Mouse (Mus musculus): Measurements from ENCODE around the gene Unc93a.
"Not testable (repeated sequence)": the region's sequence is repeated elsewhere in the genome, so short reads cannot be mapped to it uniquely, and the experiment has no call there.

Gene Unc93a

DNA sequence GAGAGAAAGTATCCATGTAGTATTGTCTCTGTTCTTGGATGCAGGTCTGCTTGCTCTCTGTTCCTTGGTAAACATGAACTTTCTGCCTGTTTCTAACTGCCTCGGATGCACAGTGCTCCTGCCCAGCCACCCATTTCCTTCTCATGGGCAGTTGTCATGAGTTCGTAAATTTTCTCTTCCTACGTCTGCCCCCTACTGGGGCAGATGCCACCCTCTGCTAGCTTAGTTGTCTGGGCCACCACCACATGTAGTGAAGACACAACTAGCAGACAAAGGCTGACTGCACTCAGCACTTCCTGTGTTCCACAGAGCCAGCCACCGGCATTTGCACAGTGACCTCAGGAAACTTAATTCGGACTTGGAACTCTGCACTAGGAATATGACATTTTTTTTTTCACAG is 62.4 kb downstream of the Unc93a start:
- not testable (repeated sequence) for DNase-seq (ENCODE audit: low read depth)

DNA sequence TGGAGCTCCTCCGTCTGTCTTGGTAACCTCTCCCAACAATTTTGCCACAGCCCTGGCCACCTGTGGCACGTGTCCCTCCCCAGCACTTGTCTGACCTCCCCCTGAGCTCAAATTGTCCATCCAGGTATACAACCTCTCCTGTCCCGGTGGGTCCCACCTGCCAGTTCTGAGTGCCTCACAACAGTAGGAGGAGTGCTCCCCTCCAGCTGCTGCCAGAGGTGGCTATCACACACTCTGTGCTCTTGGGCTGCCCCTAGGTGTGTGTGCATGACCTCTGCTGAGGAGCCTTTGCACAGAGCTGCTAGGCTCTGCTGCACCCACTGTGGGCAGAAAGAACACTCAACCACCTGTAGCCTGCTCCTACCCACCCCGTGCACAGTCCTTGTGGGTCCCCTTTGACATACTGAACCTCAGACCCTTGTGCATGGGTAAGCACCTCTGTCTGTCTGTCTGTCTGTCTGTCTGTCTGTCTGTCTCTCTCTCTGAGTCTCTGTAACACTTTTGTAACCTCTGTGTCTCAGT is 63.7 kb downstream of the Unc93a start:
- DNase-seq (ENCODE audit: low read depth): not testable (repeated sequence)

DNA sequence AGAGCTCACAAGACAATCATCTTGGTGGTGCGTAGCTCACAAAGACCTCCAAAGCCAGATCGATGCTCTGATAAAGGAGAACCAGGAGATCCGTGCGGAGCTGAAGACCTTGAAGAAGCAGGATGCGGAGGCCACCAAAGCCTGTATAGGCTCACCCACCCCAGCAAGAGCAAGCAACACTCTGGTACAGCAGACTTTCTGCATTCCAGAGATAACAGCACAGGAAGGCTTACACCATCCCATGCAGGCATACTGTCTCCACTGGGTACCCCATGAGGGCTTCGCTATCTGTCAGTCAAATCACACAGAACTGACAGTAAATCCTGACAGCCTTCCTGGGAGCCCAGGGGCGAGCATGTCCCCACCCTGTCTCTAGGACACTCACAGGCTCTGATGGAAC is 68.7 kb downstream of the Unc93a start:
- not testable (repeated sequence) for DNase-seq (ENCODE audit: low read depth)

DNA sequence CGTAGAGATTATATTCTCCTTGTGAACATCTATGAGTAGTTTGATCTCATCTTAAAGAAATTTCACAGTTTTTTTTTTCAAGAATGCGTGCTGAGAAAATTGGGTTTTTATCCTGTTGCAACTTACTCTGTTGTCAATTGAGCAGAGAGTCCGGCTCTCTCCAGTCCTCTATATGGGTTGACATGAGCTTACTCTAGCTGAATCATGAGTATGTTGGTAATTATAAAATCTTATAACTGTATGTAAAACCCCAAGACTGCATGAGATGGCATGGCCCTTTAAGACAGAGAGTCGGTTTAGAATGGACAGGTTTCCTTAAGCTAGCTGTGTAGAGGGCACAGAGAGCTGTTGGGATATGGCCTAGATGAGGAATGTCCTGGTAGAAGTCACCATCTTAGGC is 70.8 kb downstream of the Unc93a start, which contains the start of gene Tcp10b:
TSS of gene Tcp10b (plus strand) at position 301 of the 400 bp plus-strand sequence.
- not testable (repeated sequence) for DNase-seq (ENCODE audit: low read depth)

Data from c-Kit-positive CD71-negative TER-119-negative erythroid progenitor cells, embryonic 14.5 days (primary cell).